Mouse (Mus musculus) neural tube, embryonic 15.5 days (tissue): ENCODE data around the gene Kcnip4. TPM values are rescaled to one million over a fixed set of nuclear protein-coding genes. Genes with fewer than 3 reads are reported as not detected.

Experiments used
- ATAC-seq: fragments of 200-750 bp; cut with Nextera tagmentation; 2 replicates; pipeline ENCODE4 v1.8.0; 2017; ENCODE audit warnings: mild to moderate bottlenecking, moderate TSS enrichment, moderate library complexity; ENCODE audit not compliant: low FRiP score
- H3K27ac ChIP-seq: fragments of 300-500 bp; sonication (generic); replicated peaks from 2 replicates; pipeline ENCODE4 v1.5.1; 2015; ENCODE audit warnings: mild to moderate bottlenecking, inconsistent platforms
- H3K27me3 ChIP-seq: fragments of 300-500 bp; sonication (generic); replicated peaks from 2 replicates; pipeline ENCODE4 v1.6.1; 2015; ENCODE audit warnings: inconsistent platforms
- H3K36me3 ChIP-seq: fragments of 300-500 bp; sonication (generic); 2 replicates; pipeline ENCODE4 v1.6.1; 2015; ENCODE audit warnings: inconsistent platforms
- H3K4me1 ChIP-seq: fragments of 300-500 bp; sonication (generic); 2 replicates; pipeline ENCODE4 v1.6.1; 2015; ENCODE audit warnings: inconsistent platforms
- H3K4me2 ChIP-seq: fragments of 300-500 bp; sonication (generic); 2 replicates; pipeline ENCODE4 v1.6.1; 2015; ENCODE audit warnings: inconsistent platforms, mild to moderate bottlenecking, moderate library complexity
- H3K4me3 ChIP-seq: fragments of 300-500 bp; sonication (generic); replicated peaks from 2 replicates; pipeline ENCODE4 v1.5.1; 2015; ENCODE audit warnings: mild to moderate bottlenecking, inconsistent platforms
- H3K9ac ChIP-seq: fragments of 300-500 bp; sonication (generic); replicated peaks from 2 replicates; pipeline ENCODE4 v1.6.1; 2015; ENCODE audit warnings: mild to moderate bottlenecking, inconsistent platforms
- H3K9me3 ChIP-seq: fragments of 300-500 bp; sonication (generic); replicated peaks from 2 replicates; pipeline ENCODE4 v1.6.1; 2016; ENCODE audit warnings: inconsistent platforms
- WGBS: fragments of 180-500 bp; shearing (Covaris S2); methylation state at CpG from one replicate; pipeline ENCODE4 v1.1.7; 2015; ENCODE audit warnings: mixed read lengths; 5-methylcytosine and 5-hydroxymethylcytosine counted together
- polyA plus RNA-seq: library from polyadenylated mRNA; unstranded; fragments of >200 nt; fragmentation: Nextera tagmentation; extraction: Ambion mirVana; gene quantifications from 2 replicates; pipeline ENCODE4 v1.2.1, GENCODE M21; 2015

Gene Kcnip4
- polyA plus RNA-seq, 1 experiment from 2014 or later: 17.0 TPM

GRCm38 (mm10) chr5:48513354-48513753 lies 1011.4 kb downstream of the Kcnip4 start:
- Histone ChIP-seq H3K36me3 (no peaks in the 10 kb centered on the region), H3K4me3 (no peak overlapping the region), H3K9me3 (no peaks in the 10 kb centered on the region), H3K9ac (no peak overlapping the region), H3K27ac (no peak overlapping the region), H3K27me3 (no peaks in the 10 kb centered on the region), H3K4me2 (no peak overlapping the region), H3K4me1 (no peaks in the 10 kb centered on the region)
- WGBS: 21% methylated on average over 1 of the region's 1 CpGs
- ATAC-seq: no peak

GRCm38 (mm10) chr5:48511357-48511756 lies 1013.4 kb downstream of the Kcnip4 start:
- Histone ChIP-seq H3K27ac (no peak overlapping the region), H3K4me2 (no peak overlapping the region), H3K4me3 (no peak overlapping the region), H3K4me1 (no peaks in the 10 kb centered on the region), H3K27me3 (no peaks in the 10 kb centered on the region), H3K9me3 (no peaks in the 10 kb centered on the region), H3K36me3 (no peaks in the 10 kb centered on the region), H3K9ac (no peak overlapping the region)
- 98% methylated on average over 1 of the region's 1 CpGs for WGBS
- no peak for ATAC-seq

- no peak overlapping the region for H3K9ac ChIP-seq
- no peaks in the 10 kb centered on the region for H3K27me3 ChIP-seq
- H3K4me3 ChIP-seq: no peak overlapping the region
- 65% methylated on average over 12 of the region's 12 CpGs for WGBS
- no peak overlapping the region for H3K27ac ChIP-seq
- no peak overlapping the region for H3K4me2 ChIP-seq
- H3K36me3 ChIP-seq: no peaks in the 10 kb centered on the region
- ATAC-seq: no peak
- H3K9me3 ChIP-seq: no peaks in the 10 kb centered on the region
- H3K4me1 ChIP-seq: no peaks in the 10 kb centered on the region
Observed at GRCm38 (mm10) chr5:48510241-48510640, 1014.5 kb downstream of the Kcnip4 start.

- no peaks in the 10 kb centered on the region for H3K36me3 ChIP-seq
- H3K4me1 ChIP-seq: no peaks in the 10 kb centered on the region
- H3K27ac ChIP-seq: no peak overlapping the region
- 71% methylated on average over 18 of the region's 18 CpGs for WGBS
- no peak overlapping the region for H3K9ac ChIP-seq
- no peak for ATAC-seq
- H3K4me3 ChIP-seq: no peak overlapping the region
- H3K9me3 ChIP-seq: no peaks in the 10 kb centered on the region
- no peak overlapping the region for H3K4me2 ChIP-seq
- no peaks in the 10 kb centered on the region for H3K27me3 ChIP-seq
Observed at GRCm38 (mm10) chr5:48509194-48509930, 1015.3 kb downstream of the Kcnip4 start.

- H3K4me3 ChIP-seq: no peak overlapping the region
- no peaks in the 10 kb centered on the region for H3K9me3 ChIP-seq
- H3K27ac ChIP-seq: no peak overlapping the region
- no peaks in the 10 kb centered on the region for H3K27me3 ChIP-seq
- no peaks in the 10 kb centered on the region for H3K4me1 ChIP-seq
- H3K4me2 ChIP-seq: no peak overlapping the region
- H3K36me3 ChIP-seq: no peaks in the 10 kb centered on the region
- H3K9ac ChIP-seq: no peak overlapping the region
- 89% methylated on average over 3 of the region's 3 CpGs for WGBS
- no peak for ATAC-seq
Observed at GRCm38 (mm10) chr5:48503094-48503493, 1021.6 kb downstream of the Kcnip4 start.

- Histone ChIP-seq H3K36me3 (no peaks in the 10 kb centered on the region), H3K27ac (no peak overlapping the region), H3K9ac (no peak overlapping the region), H3K4me3 (no peak overlapping the region), H3K27me3 (no peaks in the 10 kb centered on the region), H3K9me3 (no peaks in the 10 kb centered on the region), H3K4me1 (no peaks in the 10 kb centered on the region), H3K4me2 (no peak overlapping the region)
- ATAC-seq: no peak
Observed at GRCm38 (mm10) chr5:48502442-48502841, 1022.3 kb downstream of the Kcnip4 start.

GRCm38 (mm10) chr5:48500204-48500603 lies 1024.5 kb downstream of the Kcnip4 start:
- no peaks in the 10 kb centered on the region for H3K27me3 ChIP-seq
- no peak overlapping the region for H3K9ac ChIP-seq
- H3K27ac ChIP-seq: no peak overlapping the region
- H3K4me3 ChIP-seq: no peak overlapping the region
- H3K36me3 ChIP-seq: no peaks in the 10 kb centered on the region
- H3K4me1 ChIP-seq: no peaks in the 10 kb centered on the region
- ATAC-seq: no peak
- H3K4me2 ChIP-seq: no peak overlapping the region
- H3K9me3 ChIP-seq: no peaks in the 10 kb centered on the region
- WGBS: 80% methylated on average over 5 of the region's 5 CpGs

- no peak for ATAC-seq
- Histone ChIP-seq H3K36me3 (no peaks in the 10 kb centered on the region), H3K4me3 (no peak overlapping the region), H3K27me3 (no peaks in the 10 kb centered on the region), H3K9me3 (no peaks in the 10 kb centered on the region), H3K4me1 (peaks cover 6% of the 10 kb centered on the region; the same call in 1 of the 2 replicates), H3K27ac (no peak overlapping the region), H3K9ac (no peak overlapping the region), H3K4me2 (no peak overlapping the region)
- WGBS: 92% methylated on average over 3 of the region's 3 CpGs
Observed at GRCm38 (mm10) chr5:48490864-48491477, 1033.7 kb downstream of the Kcnip4 start.

GRCm38 (mm10) chr5:48489549-48490288 lies 1035.0 kb downstream of the Kcnip4 start:
- Histone ChIP-seq H3K4me3 (no peak overlapping the region), H3K9me3 (no peaks in the 10 kb centered on the region), H3K27ac (no peak overlapping the region), H3K4me2 (no peak overlapping the region), H3K27me3 (no peaks in the 10 kb centered on the region), H3K9ac (no peak overlapping the region), H3K36me3 (no peaks in the 10 kb centered on the region), H3K4me1 (peaks cover 6% of the 10 kb centered on the region; the same call in 1 of the 2 replicates)
- 20% methylated on average over 5 of the region's 5 CpGs for WGBS
- no peak for ATAC-seq

GRCm38 (mm10) chr5:48483112-48483511 lies 1041.6 kb downstream of the Kcnip4 start:
- 90% methylated on average over 2 of the region's 2 CpGs for WGBS
- no peak overlapping the region for H3K9ac ChIP-seq

GRCm38 (mm10) chr5:48460221-48460620 lies 1064.5 kb downstream of the Kcnip4 start:
- no peak overlapping the region for H3K9ac ChIP-seq
- no peak overlapping the region for H3K27ac ChIP-seq
- no peaks in the 10 kb centered on the region for H3K27me3 ChIP-seq
- WGBS: 75% methylated on average over 2 of the region's 2 CpGs
- no peak overlapping the region for H3K4me3 ChIP-seq
- H3K36me3 ChIP-seq: no peaks in the 10 kb centered on the region
- no peak overlapping the region for H3K4me2 ChIP-seq
- H3K9me3 ChIP-seq: no peaks in the 10 kb centered on the region
- ATAC-seq: no peak
- H3K4me1 ChIP-seq: no peaks in the 10 kb centered on the region

More at GRCm38 (mm10) chr5:48483112-48483511, 1041.6 kb downstream of the Kcnip4 start:
- no peaks in the 10 kb centered on the region for H3K9me3 ChIP-seq
- H3K36me3 ChIP-seq: no peaks in the 10 kb centered on the region
- no peak overlapping the region for H3K4me2 ChIP-seq
- no peak overlapping the region for H3K27ac ChIP-seq
- H3K4me3 ChIP-seq: no peak overlapping the region
- no peaks in the 10 kb centered on the region for H3K4me1 ChIP-seq
- no peaks in the 10 kb centered on the region for H3K27me3 ChIP-seq
- ATAC-seq: no peak

- peak; percentile 66; the same call in 1 of the 2 replicates for ATAC-seq
- no peak overlapping the region for H3K4me2 ChIP-seq
- WGBS: 27% methylated on average over 1 of the region's 1 CpGs
- no peaks in the 10 kb centered on the region for H3K9me3 ChIP-seq
- 0 out of 2 replicates have a peak, but pooled peaks cover 4% of the 10 kb centered on the region for H3K4me1 ChIP-seq
- no peaks in the 10 kb centered on the region for H3K27me3 ChIP-seq
- no peaks in the 10 kb centered on the region for H3K36me3 ChIP-seq
- H3K27ac ChIP-seq: no peak overlapping the region
- H3K9ac ChIP-seq: no peak overlapping the region
- H3K4me3 ChIP-seq: no peak overlapping the region
Observed at GRCm38 (mm10) chr5:48448888-48449287, 1075.8 kb downstream of the Kcnip4 start.
